Mouse (Mus musculus) limb, embryonic 13.5 days (tissue): ENCODE results near the gene Gpr61. TPM values are rescaled to one million over a fixed set of nuclear protein-coding genes. Genes with fewer than 3 reads are reported as not detected.

Experiments used
- ATAC-seq: fragments of 200-750 bp; cut with Nextera tagmentation; 2 replicates; pipeline ENCODE4 v1.8.0; 2017; ENCODE audit warnings: low read depth, moderate number of reproducible peaks, moderate TSS enrichment; ENCODE audit not compliant: low FRiP score
- H3K27ac ChIP-seq: fragments of 300-500 bp; sonication (generic); 2 replicates; pipeline ENCODE4 v1.5.1; 2015; ENCODE audit warnings: inconsistent platforms, mild to moderate bottlenecking, moderate library complexity
- H3K27me3 ChIP-seq: fragments of 300-500 bp; sonication (generic); 2 replicates; pipeline ENCODE4 v1.6.1; 2015; ENCODE audit warnings: mild to moderate bottlenecking, inconsistent platforms
- H3K36me3 ChIP-seq: fragments of 300-500 bp; sonication (generic); 2 replicates; pipeline ENCODE4 v1.6.1; 2015; ENCODE audit warnings: inconsistent platforms, mild to moderate bottlenecking, moderate library complexity
- H3K4me1 ChIP-seq: fragments of 300-500 bp; sonication (generic); 2 replicates; pipeline ENCODE4 v1.6.1; 2015; ENCODE audit warnings: inconsistent platforms
- H3K4me2 ChIP-seq: fragments of 300-500 bp; sonication (generic); replicated peaks from 2 replicates; pipeline ENCODE4 v1.6.1; 2015; ENCODE audit warnings: inconsistent platforms, mild to moderate bottlenecking, moderate library complexity
- H3K4me3 ChIP-seq: fragments of 300-500 bp; sonication (generic); 2 replicates; pipeline ENCODE4 v1.5.1; 2015; ENCODE audit warnings: moderate library complexity, mild to moderate bottlenecking, inconsistent platforms
- H3K9ac ChIP-seq: fragments of 300-500 bp; sonication (generic); 2 replicates; pipeline ENCODE4 v1.6.1; 2015; ENCODE audit warnings: mild to moderate bottlenecking, inconsistent platforms
- H3K9me3 ChIP-seq: fragments of 300-500 bp; sonication (generic); 2 replicates; pipeline ENCODE4 v1.6.1; 2016; ENCODE audit warnings: inconsistent platforms
- WGBS: fragments of 180-500 bp; shearing (Covaris S2); methylation state at CpG from one replicate; pipeline ENCODE4 v1.1.7; 2015; 5-methylcytosine and 5-hydroxymethylcytosine counted together
- polyA plus RNA-seq: library from polyadenylated mRNA; unstranded; fragments of >200 nt; fragmentation: Nextera tagmentation; extraction: Ambion mirVana; gene quantifications from 2 replicates; pipeline ENCODE4 v1.2.1, GENCODE M21; 2015

Gpr61 gene
- polyA plus RNA-seq, 1 experiment from 2014 or later: 0.09 TPM

DNA sequence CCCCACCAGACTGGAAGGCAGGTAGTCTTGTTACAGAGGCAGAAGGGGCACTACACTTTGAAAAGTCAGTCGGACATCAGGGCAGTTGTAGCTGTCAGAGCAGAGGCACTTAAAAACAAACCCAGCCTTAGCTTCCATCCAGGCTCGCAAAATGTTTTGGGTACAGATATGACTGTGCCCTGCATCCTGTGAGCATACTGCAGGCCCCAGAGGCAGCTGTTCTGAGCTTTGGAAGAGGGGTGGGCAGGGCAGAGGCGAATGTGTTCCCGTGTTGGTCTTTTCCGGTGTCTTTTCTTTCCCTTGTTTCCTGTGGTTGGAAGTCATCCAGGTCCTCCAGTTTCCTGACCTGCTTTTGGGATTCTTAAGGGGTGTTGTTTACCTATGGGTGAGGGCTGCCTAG is 35.2 kb upstream of the Gpr61 start:
- H3K4me3 ChIP-seq: no peak overlapping the region
- peaks cover 3% of the 10 kb centered on the region; the same call in 1 of the 2 replicates for H3K36me3 ChIP-seq
- peaks cover 21% of the 10 kb centered on the region for H3K27me3 ChIP-seq
- 54% methylated on average over 5 of the region's 5 CpGs for WGBS
- no peak overlapping the region for H3K27ac ChIP-seq
- no peaks in the 10 kb centered on the region for H3K9me3 ChIP-seq
- H3K4me1 ChIP-seq: peaks cover 16% of the 10 kb centered on the region; the same call in 1 of the 2 replicates
- ATAC-seq: no peak
- no peak overlapping the region for H3K4me2 ChIP-seq
- H3K9ac ChIP-seq: peak overlapping the region; percentile 19; the same call in 1 of the 2 replicates

DNA sequence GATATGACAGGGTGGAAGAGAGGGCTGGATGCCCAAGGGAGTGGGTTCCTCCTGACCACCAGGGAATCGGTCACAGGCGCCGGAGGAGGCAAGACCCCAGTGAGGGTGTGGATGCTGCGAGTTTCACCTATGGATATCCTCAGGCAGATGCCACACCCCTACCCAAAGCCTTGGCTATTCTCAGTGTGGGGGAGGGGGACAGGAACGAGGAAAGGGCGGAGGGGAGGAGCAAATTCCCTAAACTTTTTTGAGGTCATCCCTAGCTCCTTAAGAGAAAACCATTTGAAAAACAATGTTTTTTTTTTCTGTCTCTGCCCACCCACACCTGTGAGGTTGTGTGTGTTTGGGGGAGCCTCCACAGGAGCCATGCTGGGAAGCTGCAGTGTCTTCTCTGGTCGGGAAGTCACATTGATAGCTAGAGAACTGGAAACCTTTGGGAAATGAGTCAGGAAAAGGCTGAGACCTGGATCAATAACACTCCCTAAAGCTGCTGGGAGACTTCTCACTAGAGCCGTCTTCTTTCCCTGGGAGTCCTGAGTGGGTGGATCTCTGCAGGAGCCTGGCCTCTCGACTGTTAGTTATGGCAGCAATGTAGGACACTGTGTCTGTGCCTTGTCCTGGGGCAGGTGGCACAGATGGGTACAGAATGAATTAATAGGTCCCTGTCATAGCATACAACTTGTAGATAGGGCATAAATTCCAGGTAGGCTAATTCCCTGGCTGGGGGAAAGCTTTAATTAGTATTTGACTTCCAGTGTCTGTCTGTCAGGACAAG is 34.2 kb upstream of the Gpr61 start:
- Histone ChIP-seq H3K4me1 (peaks cover 16% of the 10 kb centered on the region; the same call in 1 of the 2 replicates), H3K36me3 (peaks cover 3% of the 10 kb centered on the region; the same call in 1 of the 2 replicates), H3K9me3 (no peaks in the 10 kb centered on the region), H3K4me3 (no peak overlapping the region), H3K4me2 (no peak overlapping the region), H3K27me3 (peaks cover 21% of the 10 kb centered on the region), H3K9ac (no peak overlapping the region), H3K27ac (no peak overlapping the region)
- ATAC-seq: no peak
- WGBS: 70% methylated on average over 9 of the region's 9 CpGs

DNA sequence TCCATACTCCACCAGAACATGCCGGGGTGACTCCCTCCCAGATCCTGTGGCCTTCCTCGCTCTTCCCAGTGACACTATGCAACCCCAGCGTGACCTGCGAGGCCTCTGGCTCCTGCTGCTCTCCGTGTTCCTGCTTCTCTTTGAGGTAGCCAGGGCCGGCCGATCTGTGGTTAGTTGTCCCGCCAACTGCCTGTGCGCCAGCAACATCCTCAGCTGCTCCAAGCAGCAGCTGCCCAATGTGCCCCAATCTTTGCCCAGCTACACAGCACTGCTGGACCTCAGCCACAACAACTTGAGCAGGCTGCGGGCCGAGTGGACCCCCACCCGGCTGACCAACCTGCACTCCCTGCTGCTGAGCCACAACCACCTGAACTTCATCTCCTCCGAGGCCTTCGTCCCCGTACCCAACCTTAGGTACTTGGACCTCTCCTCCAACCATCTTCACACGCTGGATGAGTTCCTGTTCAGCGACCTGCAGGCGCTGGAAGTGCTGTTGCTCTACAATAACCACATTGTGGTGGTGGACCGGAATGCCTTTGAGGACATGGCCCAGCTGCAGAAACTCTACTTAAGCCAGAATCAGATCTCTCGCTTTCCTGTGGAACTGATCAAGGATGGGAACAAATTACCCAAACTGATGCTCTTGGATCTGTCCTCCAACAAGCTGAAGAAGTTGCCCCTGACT is 32.6 kb upstream of the Gpr61 start:
- Histone ChIP-seq H3K4me3 (peak overlapping the region; percentile 72), H3K9ac (peak overlapping the region; percentile 80; the same call in 1 of the 2 replicates), H3K27ac (no peak overlapping the region), H3K9me3 (no peaks in the 10 kb centered on the region), H3K36me3 (peaks cover 3% of the 10 kb centered on the region; the same call in 1 of the 2 replicates), H3K4me2 (peak overlapping the region; percentile 90), H3K27me3 (peaks cover 21% of the 10 kb centered on the region), H3K4me1 (peaks cover 16% of the 10 kb centered on the region; the same call in 1 of the 2 replicates)
- ATAC-seq: no peak
- 60% methylated on average over 20 of the region's 20 CpGs for WGBS

GRCm38 (mm10) chr3:108186098-108187047 is 31.7 kb upstream of the Gpr61 start, which contains the start of gene Amigo1:
Amigo1 (plus strand) TSS chr3:108186335.
- no peak within 1 kb of the TSS for H3K27ac ChIP-seq
- 2% methylated on average over 85 of the region's 100 CpGs for WGBS

DNA sequence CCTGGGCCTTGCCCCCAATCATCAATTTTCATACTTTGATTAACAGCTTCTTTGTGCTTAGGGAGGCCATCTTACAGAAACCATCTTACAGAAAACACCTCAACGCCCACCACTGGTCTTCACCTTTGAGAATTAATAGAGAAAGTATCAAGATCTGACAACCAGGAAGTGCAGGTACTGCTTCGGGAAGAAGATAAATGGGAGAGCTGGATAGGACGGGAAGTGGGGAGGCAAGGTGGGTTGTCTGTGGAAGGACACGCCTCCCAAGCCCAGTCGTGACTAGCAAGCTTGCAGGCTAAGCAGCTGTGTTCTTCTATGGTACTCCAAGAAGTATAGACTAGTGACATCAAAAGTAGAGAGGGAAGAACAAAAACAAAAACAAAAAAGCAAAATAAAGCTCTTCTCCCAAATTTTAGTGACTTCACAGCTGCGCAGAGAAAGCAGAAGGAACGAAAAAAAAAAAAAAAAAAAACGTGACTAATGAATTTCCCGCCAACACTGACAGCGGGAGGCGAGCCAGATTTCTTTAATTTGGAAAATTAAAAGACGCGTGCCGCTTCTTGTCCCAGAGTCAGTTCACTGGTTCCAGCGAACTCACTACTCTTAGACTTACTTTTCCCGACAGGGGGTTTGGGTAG is 30.9 kb upstream of the Gpr61 start:
- no peak overlapping the region for H3K27ac ChIP-seq
- 4% methylated on average over 16 of the region's 16 CpGs for WGBS
- no peak for ATAC-seq
- peaks cover 21% of the 10 kb centered on the region for H3K27me3 ChIP-seq
- H3K9me3 ChIP-seq: no peaks in the 10 kb centered on the region
- peaks cover 3% of the 10 kb centered on the region; the same call in 1 of the 2 replicates for H3K36me3 ChIP-seq
- H3K9ac ChIP-seq: peak overlapping the region; percentile 80; the same call in 1 of the 2 replicates
- peaks cover 16% of the 10 kb centered on the region; the same call in 1 of the 2 replicates for H3K4me1 ChIP-seq
- peak overlapping the region; percentile 90 for H3K4me2 ChIP-seq
- H3K4me3 ChIP-seq: peak overlapping the region; percentile 72

More at GRCm38 (mm10) chr3:108186098-108187047, 31.7 kb upstream of the Gpr61 start, which contains the start of gene Amigo1:
- Histone ChIP-seq H3K27me3 (peaks cover 21% of the 10 kb centered on the region), H3K4me1 (peaks cover 16% of the 10 kb centered on the region; the same call in 1 of the 2 replicates), H3K4me3 (peak within 1 kb of the TSS; percentile 72), H3K9ac (peak within 1 kb of the TSS; percentile 80), H3K36me3 (peaks cover 3% of the 10 kb centered on the region; the same call in 1 of the 2 replicates), H3K4me2 (peak within 1 kb of the TSS; percentile 90), H3K9me3 (no peaks in the 10 kb centered on the region)
- ATAC-seq: peak; percentile 49

- Histone ChIP-seq H3K4me1 (peaks cover 12% of the 10 kb centered on the region), H3K27ac (no peak overlapping the region), H3K9ac (no peak overlapping the region), H3K9me3 (no peaks in the 10 kb centered on the region), H3K36me3 (peaks cover 3% of the 10 kb centered on the region; the same call in 1 of the 2 replicates), H3K27me3 (peaks cover 21% of the 10 kb centered on the region), H3K4me3 (no peak overlapping the region), H3K4me2 (no peak overlapping the region)
- no peak for ATAC-seq
- WGBS: 66% methylated on average over 3 of the region's 3 CpGs
Measured at GRCm38 (mm10) chr3:108184742-108185141, 30.1 kb upstream of the Gpr61 start.

GRCm38 (mm10) chr3:108180514-108180913 is 25.8 kb upstream of the Gpr61 start:
- WGBS: 47% methylated on average over 2 of the region's 2 CpGs
- H3K4me1 ChIP-seq: peaks cover 12% of the 10 kb centered on the region

GRCm38 (mm10) chr3:108178756-108179715 is 24.4 kb upstream of the Gpr61 start:
- 57% methylated on average over 7 of the region's 7 CpGs for WGBS
- Histone ChIP-seq H3K9me3 (no peaks in the 10 kb centered on the region; the same call in 1 of the 2 replicates), H3K27ac (no peak overlapping the region)

More at GRCm38 (mm10) chr3:108180514-108180913, 25.8 kb upstream of the Gpr61 start:
- H3K4me2 ChIP-seq: no peak overlapping the region
- H3K36me3 ChIP-seq: no peaks in the 10 kb centered on the region
- no peak overlapping the region for H3K27ac ChIP-seq
- ATAC-seq: no peak
- H3K4me3 ChIP-seq: no peak overlapping the region
- peaks cover 3% of the 10 kb centered on the region; the same call in 1 of the 2 replicates for H3K27me3 ChIP-seq
- H3K9ac ChIP-seq: no peak overlapping the region
- no peaks in the 10 kb centered on the region; the same call in 1 of the 2 replicates for H3K9me3 ChIP-seq

DNA sequence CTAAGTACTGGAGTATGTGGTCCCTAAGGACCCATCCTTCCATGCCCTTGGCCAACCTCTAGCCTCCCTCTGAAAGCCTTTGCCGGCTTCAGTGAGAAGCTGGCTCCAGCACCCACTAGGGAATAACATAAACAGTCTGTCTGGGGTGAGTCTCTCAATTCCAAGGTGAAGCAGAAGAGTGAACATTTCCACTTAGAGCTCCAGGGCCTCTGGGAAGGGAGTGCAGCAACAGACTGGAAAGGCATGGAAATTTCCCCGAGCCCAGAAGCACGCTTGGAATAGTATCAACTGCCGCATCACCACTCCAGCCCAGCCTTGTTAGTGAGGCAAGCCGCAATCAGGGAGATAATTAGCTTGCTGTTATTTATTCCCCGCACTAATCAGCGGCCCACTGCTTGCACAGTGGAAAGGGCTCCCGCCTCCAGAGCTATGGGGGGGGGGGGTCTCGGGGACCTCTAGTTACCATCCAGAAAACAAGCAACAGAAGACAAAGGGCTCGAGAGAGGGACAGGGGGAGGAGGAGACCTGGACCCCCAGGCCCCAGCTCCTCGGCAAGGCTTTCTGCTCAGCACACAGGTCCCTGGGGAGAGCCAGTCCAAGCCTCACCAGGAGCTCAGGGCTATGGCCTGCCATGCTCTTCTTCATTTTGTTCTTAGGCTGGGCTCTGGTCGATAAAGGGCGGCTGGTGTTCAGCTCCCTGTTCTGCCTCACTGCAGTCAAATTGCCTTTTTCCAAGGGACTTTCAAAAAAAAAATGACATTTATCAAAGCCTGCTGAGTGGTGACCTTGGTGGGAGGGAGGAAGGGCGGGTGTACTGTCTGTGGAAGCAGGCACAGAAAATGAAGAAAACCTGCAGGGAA is 20.2 kb upstream of the Gpr61 start:
- no peaks in the 10 kb centered on the region for H3K36me3 ChIP-seq
- no peaks in the 10 kb centered on the region; the same call in 1 of the 2 replicates for H3K9me3 ChIP-seq
- 0 out of 2 replicates have a peak overlapping the region, but pooled peaks have one; percentile 43 for H3K9ac ChIP-seq
- peak overlapping the region; percentile 39 for H3K4me2 ChIP-seq
- 28% methylated on average over 14 of the region's 14 CpGs for WGBS
- peak overlapping the region; percentile 33; the same call in 1 of the 2 replicates for H3K27ac ChIP-seq
- H3K4me3 ChIP-seq: no peak overlapping the region
- peak; percentile 68 for ATAC-seq
- H3K4me1 ChIP-seq: peaks cover 24% of the 10 kb centered on the region
- H3K27me3 ChIP-seq: no peaks in the 10 kb centered on the region

More at GRCm38 (mm10) chr3:108178756-108179715, 24.4 kb upstream of the Gpr61 start:
- H3K4me2 ChIP-seq: no peak overlapping the region
- peak; percentile 75; the same call in 1 of the 2 replicates for ATAC-seq
- H3K4me1 ChIP-seq: peaks cover 24% of the 10 kb centered on the region
- no peak overlapping the region for H3K9ac ChIP-seq
- no peak overlapping the region for H3K4me3 ChIP-seq
- no peaks in the 10 kb centered on the region for H3K36me3 ChIP-seq
- no peaks in the 10 kb centered on the region for H3K27me3 ChIP-seq
